Comparison of ENCODE assay signal across 14 mouse cellular contexts in genomic region chr2:38637716-38638267, GRCm38 (mm10). TPM values are rescaled to one million over a fixed set of nuclear protein-coding genes. Genes with fewer than 3 reads are reported as not detected.
DNase-seq lines count a peak whose midpoint lies in the region; ATAC-seq lines count a peak whose summit lies in the region.
"Had no signal": no experiment of that assay in that cellular context is flagged by ENCODE, and none has a peak within 500 bp of the region (broad histone marks: within the 10 kb centered on the region; RNA-seq: fewer than 3 reads in every experiment).

No protein-coding gene starts in this region.

- H3K27ac ChIP-seq in hindbrain, embryonic 16.5 days (ENCODE audit: low read depth, low read length) = no peak overlapping the region
- no peak overlapping the region for H3K27ac ChIP-seq in hindbrain, embryonic 12.5 days
- H3K27ac ChIP-seq: embryonic facial prominence, embryonic 13.5 days; lung, embryonic 15.5 days had no signal

- 0 out of 2 replicates have a peak, but pooled peaks have one; percentile 20 for ATAC-seq in hindbrain, embryonic 16.5 days
- no peak for ATAC-seq in hindbrain, embryonic 12.5 days (ENCODE audit: low FRiP score)
- 0 out of 2 replicates have a peak, but pooled peaks have one; percentile 22 for ATAC-seq in common myeloid progenitor, adult 5-6 weeks (replicated peaks; ENCODE audit: low read depth, poor library complexity, severe bottlenecking)

- H3K9me3 ChIP-seq in hindbrain, embryonic 16.5 days (ENCODE audit: control insufficient read depth, low read length) = no peaks in the 10 kb centered on the region
- no peaks in the 10 kb centered on the region for H3K9me3 ChIP-seq in hindbrain, embryonic 12.5 days (replicated peaks)
- H3K9me3 ChIP-seq: embryonic facial prominence, embryonic 13.5 days; lung, embryonic 15.5 days had no signal

- DNase-seq in thymus, postnatal 0 days (ENCODE audit: low spot score) = peak; percentile 12
- no peak for DNase-seq in thymus, postnatal 10 days (ENCODE audit: low spot score in 2 of 2)
- DNase-seq in adrenal gland, postnatal 10 days = no peak
- DNase-seq in right cerebral cortex, postnatal 36 days (ENCODE audit: low spot score in 2 of 2) = no peak
- no peak for DNase-seq in yolk sac, embryonic 10.5 days (ENCODE audit: low spot score)
- DNase-seq: adrenal gland, postnatal 14 days; cerebellum, adult 8-10 months; left cerebral cortex, postnatal 4 days had no signal

- 71% methylated on average over 4 of the region's 4 CpGs for WGBS in hindbrain, embryonic 16.5 days
- 80% methylated on average over 4 of the region's 4 CpGs for WGBS in hindbrain, embryonic 12.5 days

- no peak overlapping the region for H3K9ac ChIP-seq in hindbrain, embryonic 16.5 days (ENCODE audit: low read depth, low read length)
- H3K9ac ChIP-seq in hindbrain, embryonic 12.5 days = no peak overlapping the region
- H3K9ac ChIP-seq: embryonic facial prominence, embryonic 13.5 days; lung, embryonic 15.5 days had no signal

- H3K4me3 ChIP-seq in hindbrain, embryonic 16.5 days (ENCODE audit: low read length) = no peak overlapping the region
- no peak overlapping the region for H3K4me3 ChIP-seq in hindbrain, embryonic 12.5 days
- H3K4me3 ChIP-seq: embryonic facial prominence, embryonic 13.5 days; lung, embryonic 15.5 days had no signal

- H3K4me2 ChIP-seq in hindbrain, embryonic 16.5 days (ENCODE audit: low read length) = no peak overlapping the region
- H3K4me2 ChIP-seq in hindbrain, embryonic 12.5 days (replicated peaks) = no peak overlapping the region
- H3K4me2 ChIP-seq: embryonic facial prominence, embryonic 13.5 days; heart, embryonic 11.5 days; lung, embryonic 15.5 days had no signal

- H3K4me1 ChIP-seq in hindbrain, embryonic 16.5 days (ENCODE audit: control insufficient read depth, insufficient read depth, low read depth, low read length) = peaks cover 5% of the 10 kb centered on the region
- peaks cover 3% of the 10 kb centered on the region for H3K4me1 ChIP-seq in hindbrain, embryonic 12.5 days

- peaks cover 32% of the 10 kb centered on the region for H3K36me3 ChIP-seq in hindbrain, embryonic 16.5 days (ENCODE audit: control insufficient read depth, insufficient read depth, low read length)
- H3K36me3 ChIP-seq in hindbrain, embryonic 12.5 days = peaks cover 77% of the 10 kb centered on the region

- H3K27me3 ChIP-seq in hindbrain, embryonic 16.5 days (replicated peaks; ENCODE audit: control insufficient read depth, insufficient read depth, low read length) = no peaks in the 10 kb centered on the region
- no peaks in the 10 kb centered on the region for H3K27me3 ChIP-seq in hindbrain, embryonic 12.5 days
- H3K27me3 ChIP-seq: embryonic facial prominence, embryonic 13.5 days; lung, embryonic 15.5 days had no signal

RNA-seq across cellular contexts. Expression of gene Psmb7, which starts 6.1 kb away (rescaled TPM):
- polyA plus RNA-seq in hindbrain, embryonic 16.5 days (2015; fragmentation: Nextera tagmentation; extraction: Ambion mirVana) = 273 and 299 TPM in 2 replicates
- polyA plus RNA-seq in hindbrain, embryonic 12.5 days (2016; fragmentation: Nextera tagmentation; extraction: Ambion mirVana) = 267 and 272 TPM in 2 replicates
- 272 and 279 TPM in 2 replicates for polyA plus RNA-seq in thymus, postnatal 0 days (2015; fragmentation: Nextera tagmentation; extraction: Ambion mirVana)
- total RNA-seq in common myeloid progenitor, adult 5-6 weeks (2017) = 199 and 247 TPM in 2 replicates
- 100 to 1,000 TPM; 274 to 276 TPM for total RNA-seq in adrenal gland, postnatal 10 days (2021)
